ENCODE assay signal across 8 mouse cellular contexts in genomic region chr13:54072526-54073057, GRCm38 (mm10). TPM values are rescaled to one million over a fixed set of nuclear protein-coding genes. Genes with fewer than 3 reads are reported as not detected.
DNase-seq lines count a peak whose midpoint lies in the region; ATAC-seq and TF ChIP-seq lines count a peak whose summit lies in the region.

No protein-coding gene starts in this region.

- no peaks in the 10 kb centered on the region for H3K9me3 ChIP-seq in heart, embryonic 11.5 days (replicated peaks; ENCODE audit: control insufficient read depth, low read length)
- no peaks in the 10 kb centered on the region for H3K9me3 ChIP-seq in G1E (replicated peaks)
- no peaks in the 10 kb centered on the region for H3K9me3 ChIP-seq in heart, embryonic 15.5 days (replicated peaks)
- no peaks in the 10 kb centered on the region for H3K9me3 ChIP-seq in liver, postnatal 0 days (ENCODE audit: low read length)

- no peak overlapping the region for H3K27ac ChIP-seq in heart, embryonic 11.5 days (ENCODE audit: low read depth, low read length)
- peak overlapping the region; percentile 88 for H3K27ac ChIP-seq in heart, embryonic 15.5 days
- peak overlapping the region; percentile 98 for H3K27ac ChIP-seq in liver, postnatal 0 days (ENCODE audit: low read depth)

- H3K4me1 ChIP-seq in heart, embryonic 11.5 days (ENCODE audit: control insufficient read depth, insufficient read depth, low read length), result peaks cover 12% of the 10 kb centered on the region
- H3K4me1 ChIP-seq in G1E (ENCODE audit: insufficient read depth, low read depth, low read length), result peaks cover 34% of the 10 kb centered on the region
- peaks cover 24% of the 10 kb centered on the region for H3K4me1 ChIP-seq in heart, embryonic 15.5 days (replicated peaks)
- peaks cover 31% of the 10 kb centered on the region for H3K4me1 ChIP-seq in liver, postnatal 0 days (ENCODE audit: insufficient read depth)

- H3K9ac ChIP-seq in heart, embryonic 11.5 days (ENCODE audit: low read depth, low read length), result peak overlapping the region; percentile 95
- peak overlapping the region; percentile 92 for H3K9ac ChIP-seq in heart, embryonic 15.5 days
- peak overlapping the region; percentile 95 for H3K9ac ChIP-seq in liver, postnatal 0 days (replicated peaks)

- DNase-seq in heart, postnatal 4 days, result no peak
- DNase-seq in G1E (ENCODE audit: low spot score), result peak; percentile 8
- DNase-seq in liver, postnatal 0 days, result no peak
- DNase-seq in adrenal gland, adult 2 months, result no peak
- DNase-seq in gastrocnemius, postnatal 10 days, result no peak
- DNase-seq in left cerebral cortex, adult 8-10 months (ENCODE audit: low spot score in 2 of 2), result no peak

- no peak for ATAC-seq in heart, embryonic 11.5 days (replicated peaks; ENCODE audit: insufficient number of reproducible peaks, low FRiP score, low TSS enrichment)
- no peak for ATAC-seq in G1E (ENCODE audit: extremely low read depth, insufficient number of reproducible peaks, low FRiP score, poor library complexity, severe bottlenecking)
- ATAC-seq in heart, embryonic 15.5 days (replicated peaks; ENCODE audit: insufficient number of reproducible peaks, insufficient read depth, low FRiP score, low read depth), result no peak
- no peak for ATAC-seq in liver, postnatal 0 days

- no peak for TF ChIP-seq EP300 in liver, postnatal 0 days (IDR thresholded peaks at IDR 0.05; ENCODE audit: low read depth)

- TF ChIP-seq CTCF in G1E (IDR thresholded peaks at IDR 0.05; ENCODE audit: low read depth, low read length), result no peak
- no peak for TF ChIP-seq CTCF in liver, postnatal 0 days (IDR thresholded peaks at IDR 0.05; ENCODE audit: low read depth)

- WGBS in heart, embryonic 11.5 days (ENCODE audit: insufficient replicate concordance), result 32% methylated on average over 10 of the region's 10 CpGs
- WGBS in heart, embryonic 15.5 days, result 24% methylated on average over 10 of the region's 10 CpGs
- 10% methylated on average over 10 of the region's 10 CpGs for WGBS in liver, postnatal 0 days (ENCODE audit: insufficient replicate concordance)

- no peaks in the 10 kb centered on the region for H3K36me3 ChIP-seq in heart, embryonic 11.5 days (ENCODE audit: control insufficient read depth, insufficient read depth, low read length)
- peaks cover 33% of the 10 kb centered on the region for H3K36me3 ChIP-seq in G1E (replicated peaks)
- no peaks in the 10 kb centered on the region for H3K36me3 ChIP-seq in heart, embryonic 15.5 days
- H3K36me3 ChIP-seq in liver, postnatal 0 days (replicated peaks; ENCODE audit: insufficient read depth, low read length), result 0 out of 2 replicates have a peak, but pooled peaks cover 3% of the 10 kb centered on the region

- peak overlapping the region; percentile 72 for H3K4me2 ChIP-seq in heart, embryonic 11.5 days
- H3K4me2 ChIP-seq in heart, embryonic 15.5 days, result peak overlapping the region; percentile 81
- peak overlapping the region; percentile 71 for H3K4me2 ChIP-seq in liver, postnatal 0 days (ENCODE audit: low read depth, low read length)

- H3K27me3 ChIP-seq in heart, embryonic 11.5 days (ENCODE audit: control insufficient read depth, insufficient read depth, low read length), result no peaks in the 10 kb centered on the region
- peaks cover 6% of the 10 kb centered on the region for H3K27me3 ChIP-seq in G1E (ENCODE audit: insufficient read depth, low read length)
- no peaks in the 10 kb centered on the region for H3K27me3 ChIP-seq in heart, embryonic 15.5 days
- H3K27me3 ChIP-seq in liver, postnatal 0 days (ENCODE audit: insufficient read depth, low read length), result no peaks in the 10 kb centered on the region

- peak overlapping the region; percentile 79 for H3K4me3 ChIP-seq in heart, embryonic 11.5 days (ENCODE audit: low read depth, low read length)
- H3K4me3 ChIP-seq in G1E (ENCODE audit: low read depth, low read length), result peak overlapping the region; percentile 77
- H3K4me3 ChIP-seq in heart, embryonic 15.5 days, result peak overlapping the region; percentile 94
- peak overlapping the region; percentile 89 for H3K4me3 ChIP-seq in liver, postnatal 0 days (ENCODE audit: low read depth, low read length)

RNA-seq across cellular contexts. Expression of gene Sfxn1, which starts 0.9 kb away (rescaled TPM):
- 35.0 and 38.4 TPM in 2 replicates for polyA plus RNA-seq in heart, embryonic 11.5 days (2014; fragmentation: Nextera tagmentation; extraction: Ambion mirVana)
- total RNA-seq in heart, postnatal 4 days (2021), result 10 to 100 TPM; 13.5 to 16.5 TPM
- total RNA-seq in G1E (2014; fragmentation: Nextera tagmentation) (150 and 155 TPM in 2 replicates), G1E (2017) (84.6 and 89.2 TPM in 2 replicates)
- polyA plus RNA-seq in G1E (2012), result 26.5 and 27.8 TPM in 2 replicates
- polyA plus RNA-seq in heart, embryonic 15.5 days (2015; fragmentation: Nextera tagmentation; extraction: Ambion mirVana), result 21.0 and 29.3 TPM in 2 replicates
- polyA plus RNA-seq in liver, postnatal 0 days (2015; fragmentation: Nextera tagmentation; extraction: Ambion mirVana), result 66.4 and 67.7 TPM in 2 replicates
- 10 to 100 TPM; 59.4 to 76.1 TPM for total RNA-seq in adrenal gland, adult 2 months (2021)
- 12.9 and 14.3 TPM in 2 replicates for polyA plus RNA-seq in adrenal gland, adult 2 months (2012; rRNA removed)
- 1 to 10 TPM; 7.0 to 8.4 TPM for total RNA-seq in gastrocnemius, postnatal 10 days (2021)
- 10 to 100 TPM; 51.0 to 53.6 (median 52.0) TPM for total RNA-seq in left cerebral cortex, adult 8-10 months (2022)

RNA-seq across cellular contexts. Expression of gene Drd1, which starts 17.1 kb away (rescaled TPM):
- 0.24 TPM in 1 of 2 replicates, not detected in the other for polyA plus RNA-seq in heart, embryonic 11.5 days (2014; fragmentation: Nextera tagmentation; extraction: Ambion mirVana)
- under 1 TPM; 0.16 to 0.33 TPM for total RNA-seq in heart, postnatal 4 days (2021)
- total RNA-seq in G1E (2014; fragmentation: Nextera tagmentation) (not detected in 2 replicates), G1E (2017) (0.06 and 0.11 TPM in 2 replicates)
- polyA plus RNA-seq in G1E (2012), result not detected in 2 replicates
- 0.05 and 0.08 TPM in 2 replicates for polyA plus RNA-seq in heart, embryonic 15.5 days (2015; fragmentation: Nextera tagmentation; extraction: Ambion mirVana)
- polyA plus RNA-seq in liver, postnatal 0 days (2015; fragmentation: Nextera tagmentation; extraction: Ambion mirVana), result not detected in 2 replicates
- 1 to 10 TPM in 1 of 2 experiments, under 1 TPM in 1; 0.09 to 1.8 TPM for total RNA-seq in adrenal gland, adult 2 months (2021)
- not detected in 2 replicates for polyA plus RNA-seq in adrenal gland, adult 2 months (2012; rRNA removed)
- under 1 TPM; 0.23 to 0.33 TPM for total RNA-seq in gastrocnemius, postnatal 10 days (2021)
- 10 to 100 TPM; 76.3 to 87.6 (median 80.8) TPM for total RNA-seq in left cerebral cortex, adult 8-10 months (2022)

Comparison
In these comparisons a context has a peak if more than half of its experiments do, and no peak if none do; other contexts are left out.
1. RNA of gene Drd1, which starts 17.1 kb away (total RNA-seq): 76.3 to 87.6 TPM in left cerebral cortex, adult 8-10 months; 0.09 to 1.8 TPM in adrenal gland, adult 2 months, 0.16 to 0.33 TPM in heart, postnatal 4 days, 0.23 to 0.33 TPM in gastrocnemius, postnatal 10 days and 0.06 to 0.11 TPM in G1E; every median in the first group is over 10 times any median in the second.
2. Peak in every context shown above with its lines, with median percentiles within 50 percentile points of each other: H3K4me2 ChIP-seq, H3K4me3 ChIP-seq and H3K9ac ChIP-seq.